Mouse (Mus musculus): ENCODE measurements around the gene Mad2l1bp. TPM values are rescaled to one million over a fixed set of nuclear protein-coding genes. Genes with fewer than 3 reads are reported as not detected.

Mad2l1bp gene
- polyA plus RNA-seq (2014; fragmentation: Nextera tagmentation; extraction: Ambion mirVana) = 28.1 and 30.4 TPM in 2 replicates

DNA sequence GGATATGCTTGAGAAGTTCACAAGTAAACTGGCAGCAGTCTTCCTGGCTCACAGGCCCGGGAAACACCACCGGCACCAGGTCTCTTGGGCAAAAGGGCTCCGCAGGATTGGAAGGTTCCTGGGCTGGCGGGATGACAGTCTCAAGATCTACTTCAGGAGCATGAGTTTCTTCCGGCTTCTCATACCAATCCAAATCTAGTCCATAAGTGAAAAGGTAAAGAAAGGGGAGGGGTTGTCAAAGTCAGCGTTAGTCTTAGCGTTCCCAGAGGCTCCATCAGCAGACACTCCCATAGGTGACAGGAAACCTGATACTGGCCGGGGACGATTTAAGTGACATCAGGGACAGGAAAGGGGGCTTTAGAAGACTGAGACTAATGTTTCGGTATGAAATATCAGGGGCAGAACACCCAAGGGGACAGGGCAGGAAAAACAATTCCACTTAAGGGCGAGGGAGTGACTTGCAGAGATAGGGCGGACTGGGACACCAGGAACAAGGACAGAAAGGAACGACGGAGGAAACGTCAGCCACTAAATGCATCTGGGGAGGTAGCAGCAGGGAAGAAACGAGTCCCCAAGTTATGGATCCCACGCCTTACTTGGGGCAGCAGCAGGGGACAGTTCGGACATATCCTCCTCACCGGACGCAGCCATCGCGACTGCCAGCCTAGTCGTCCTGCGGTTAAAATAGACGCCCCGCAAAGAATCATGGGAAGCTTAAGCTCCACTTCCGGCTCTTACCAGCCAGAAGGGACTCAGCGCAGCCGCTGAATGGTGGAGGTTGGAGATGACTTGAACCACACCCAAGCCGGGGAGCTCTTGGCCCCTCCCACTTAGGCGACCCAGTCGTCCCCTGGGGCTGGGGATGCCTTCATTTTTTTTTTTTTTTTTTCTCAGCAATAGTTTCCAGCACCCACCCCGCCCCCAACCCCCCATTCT is at the start of gene Mad2l1bp:
TSS of gene Mad2l1bp (minus strand) at position 707 of the 936 bp plus-strand sequence.
- 6% methylated on average over 31 of the region's 33 CpGs for WGBS

GRCm38 (mm10) chr17:46203078-46203477 is 49.7 kb upstream of the Mad2l1bp start:
- Histone ChIP-seq H3K4me3 (ENCODE audit: low read depth, low read length) (peak overlapping the region; percentile 73), H3K9me3 (ENCODE audit: control insufficient read depth, low read length) (no peaks in the 10 kb centered on the region), H3K36me3 (ENCODE audit: control insufficient read depth, insufficient read depth, low read length) (peaks cover 47% of the 10 kb centered on the region), H3K4me1 (ENCODE audit: control insufficient read depth, insufficient read depth, low read length) (peaks cover 18% of the 10 kb centered on the region), H3K27ac (replicated peaks; ENCODE audit: low read depth, low read length) (peak overlapping the region; percentile 61), H3K4me2 (ENCODE audit: low read depth, low read length) (peak overlapping the region; percentile 74), H3K9ac (ENCODE audit: low read depth, low read length) (peak overlapping the region; percentile 86), H3K27me3 (replicated peaks; ENCODE audit: control insufficient read depth, insufficient read depth, low read length) (no peaks in the 10 kb centered on the region)
- ATAC-seq (ENCODE audit: low read depth) (no peak; the same call in 1 of the 2 replicates), DNase-seq (ENCODE audit: low spot score) (peak; percentile 2)
- WGBS = under 1% methylated on average over 19 of the region's 20 CpGs

More for the DNA sequence above, at the start of gene Mad2l1bp:
- Histone ChIP-seq H3K9me3 (ENCODE audit: control insufficient read depth, low read length) (no peaks in the 10 kb centered on the region), H3K27ac (replicated peaks; ENCODE audit: low read depth, low read length) (peak within 1 kb of the TSS; percentile 67), H3K9ac (ENCODE audit: low read depth, low read length) (peak within 1 kb of the TSS; percentile 77), H3K4me3 (ENCODE audit: low read depth, low read length) (peak within 1 kb of the TSS; percentile 60), H3K27me3 (replicated peaks; ENCODE audit: control insufficient read depth, insufficient read depth, low read length) (no peaks in the 10 kb centered on the region), H3K4me1 (ENCODE audit: control insufficient read depth, insufficient read depth, low read length) (peaks cover 7% of the 10 kb centered on the region), H3K4me2 (ENCODE audit: low read depth, low read length) (peak within 1 kb of the TSS; percentile 92), H3K36me3 (ENCODE audit: control insufficient read depth, insufficient read depth, low read length) (peaks cover 18% of the 10 kb centered on the region)
- ATAC-seq (ENCODE audit: low read depth) = peak; percentile 92
- peak; percentile 98 for DNase-seq (ENCODE audit: low spot score)

DNA sequence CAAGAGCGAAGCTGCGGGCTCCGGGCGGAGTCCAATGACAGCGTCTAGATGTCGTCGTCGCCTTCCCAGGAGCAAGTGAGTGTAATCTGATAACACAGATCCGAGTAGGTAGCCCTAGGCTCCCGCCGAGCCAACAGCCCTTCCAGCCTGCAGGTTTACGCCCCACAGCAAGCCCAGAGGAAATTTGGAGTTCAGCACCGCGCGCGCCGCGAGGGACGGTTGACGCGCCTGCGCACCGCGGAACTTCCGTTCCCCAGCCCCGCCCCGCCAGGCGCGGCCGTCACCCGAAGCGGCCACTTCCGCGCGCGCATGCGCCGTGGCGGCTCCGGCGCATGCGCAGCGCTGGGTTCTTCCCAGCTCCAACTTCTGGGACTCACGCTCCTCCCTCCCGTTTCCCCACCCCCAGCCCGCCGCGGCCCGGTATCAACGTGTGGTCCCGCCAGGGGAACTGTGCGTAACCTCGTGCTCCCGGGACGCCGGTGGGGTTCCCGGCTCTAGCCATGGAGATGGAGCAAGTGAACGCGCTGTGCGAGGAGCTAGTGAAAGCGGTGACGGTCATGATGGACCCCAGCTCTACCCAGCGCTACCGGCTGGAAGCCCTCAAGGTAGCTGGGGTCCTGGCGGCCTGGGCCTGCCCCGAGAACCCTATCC is 49.2 kb upstream of the Mad2l1bp start, which contains the start of the genes Polh and Xpo5:
TSS of gene Polh (minus strand) at position 225 of the 651 bp plus-strand sequence.
TSS of gene Xpo5 (plus strand) at position 362 of the 651 bp plus-strand sequence.
- H3K4me3 ChIP-seq (ENCODE audit: low read depth, low read length) = peak within 1 kb of the TSS; percentile 73
- H3K27ac ChIP-seq (replicated peaks; ENCODE audit: low read depth, low read length) = peak within 1 kb of the TSS; percentile 74
- under 1% methylated on average over 33 of the region's 66 CpGs for WGBS
- H3K9me3 ChIP-seq (ENCODE audit: control insufficient read depth, low read length) = no peaks in the 10 kb centered on the region
- H3K9ac ChIP-seq (ENCODE audit: low read depth, low read length) = peak within 1 kb of the TSS; percentile 86
- H3K36me3 ChIP-seq (ENCODE audit: control insufficient read depth, insufficient read depth, low read length) = peaks cover 47% of the 10 kb centered on the region
- H3K4me2 ChIP-seq (ENCODE audit: low read depth, low read length) = peak within 1 kb of the TSS; percentile 74
- peaks cover 18% of the 10 kb centered on the region for H3K4me1 ChIP-seq (ENCODE audit: control insufficient read depth, insufficient read depth, low read length)
- ATAC-seq (ENCODE audit: low read depth) (peak; percentile 95), DNase-seq (ENCODE audit: low spot score) (peak; percentile 96)
- no peaks in the 10 kb centered on the region for H3K27me3 ChIP-seq (replicated peaks; ENCODE audit: control insufficient read depth, insufficient read depth, low read length)

DNA sequence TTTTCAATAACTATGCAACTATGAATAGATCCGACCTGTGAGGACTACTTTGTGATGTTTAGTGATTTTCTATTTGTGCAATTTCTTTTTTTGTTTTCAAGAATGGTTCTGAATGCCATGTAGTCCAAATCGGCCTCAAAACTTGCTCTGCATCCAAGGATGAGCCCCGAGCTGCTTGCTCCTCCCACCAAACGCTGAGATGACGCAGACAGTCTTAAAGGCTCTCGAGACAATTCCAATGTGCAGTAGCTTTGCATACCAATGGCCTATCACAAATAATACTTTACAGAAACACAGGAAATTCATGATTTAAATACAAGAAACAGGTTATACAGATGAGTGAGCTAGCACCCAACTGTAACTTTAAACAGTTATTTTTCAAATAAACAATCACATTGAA is 47.8 kb upstream of the Mad2l1bp start:
- Histone ChIP-seq H3K36me3 (ENCODE audit: control insufficient read depth, insufficient read depth, low read length) (peaks cover 47% of the 10 kb centered on the region), H3K9ac (ENCODE audit: low read depth, low read length) (peak overlapping the region; percentile 86), H3K27ac (replicated peaks; ENCODE audit: low read depth, low read length) (no peak overlapping the region), H3K9me3 (ENCODE audit: control insufficient read depth, low read length) (no peaks in the 10 kb centered on the region), H3K27me3 (replicated peaks; ENCODE audit: control insufficient read depth, insufficient read depth, low read length) (no peaks in the 10 kb centered on the region), H3K4me3 (ENCODE audit: low read depth, low read length) (peak overlapping the region; percentile 73), H3K4me1 (ENCODE audit: control insufficient read depth, insufficient read depth, low read length) (peaks cover 18% of the 10 kb centered on the region), H3K4me2 (ENCODE audit: low read depth, low read length) (peak overlapping the region; percentile 74)
- DNase-seq (ENCODE audit: low spot score) (no peak), ATAC-seq (ENCODE audit: low read depth) (no peak)
- 58% methylated on average over 6 of the region's 6 CpGs for WGBS

- no peak overlapping the region for H3K4me3 ChIP-seq (ENCODE audit: low read depth, low read length)
- H3K27ac ChIP-seq (replicated peaks; ENCODE audit: low read depth, low read length) = no peak overlapping the region
- WGBS = 93% methylated on average over 2 of the region's 2 CpGs
Measured at GRCm38 (mm10) chr17:46188829-46189228, 35.5 kb upstream of the Mad2l1bp start.

GRCm38 (mm10) chr17:46182273-46182672 is 28.9 kb upstream of the Mad2l1bp start:
- H3K36me3 ChIP-seq (ENCODE audit: control insufficient read depth, insufficient read depth, low read length) = peaks cover 92% of the 10 kb centered on the region
- no peak overlapping the region for H3K27ac ChIP-seq (replicated peaks; ENCODE audit: low read depth, low read length)
- 87% methylated on average over 4 of the region's 4 CpGs for WGBS
- H3K4me2 ChIP-seq (ENCODE audit: low read depth, low read length) = no peak overlapping the region
- no peaks in the 10 kb centered on the region for H3K4me1 ChIP-seq (ENCODE audit: control insufficient read depth, insufficient read depth, low read length)
- no peaks in the 10 kb centered on the region for H3K27me3 ChIP-seq (replicated peaks; ENCODE audit: control insufficient read depth, insufficient read depth, low read length)
- no peak overlapping the region for H3K4me3 ChIP-seq (ENCODE audit: low read depth, low read length)
- no peaks in the 10 kb centered on the region for H3K9me3 ChIP-seq (ENCODE audit: control insufficient read depth, low read length)
- no peak overlapping the region for H3K9ac ChIP-seq (ENCODE audit: low read depth, low read length)
- no peak for ATAC-seq (ENCODE audit: low read depth)
- DNase-seq (ENCODE audit: low spot score) = no peak

More at GRCm38 (mm10) chr17:46188829-46189228, 35.5 kb upstream of the Mad2l1bp start:
- ATAC-seq (ENCODE audit: low read depth) = no peak
- DNase-seq (ENCODE audit: low spot score) = no peak
- H3K36me3 ChIP-seq (ENCODE audit: control insufficient read depth, insufficient read depth, low read length) = peaks cover 92% of the 10 kb centered on the region
- no peak overlapping the region for H3K9ac ChIP-seq (ENCODE audit: low read depth, low read length)
- H3K27me3 ChIP-seq (replicated peaks; ENCODE audit: control insufficient read depth, insufficient read depth, low read length) = no peaks in the 10 kb centered on the region
- H3K4me1 ChIP-seq (ENCODE audit: control insufficient read depth, insufficient read depth, low read length) = no peaks in the 10 kb centered on the region
- no peaks in the 10 kb centered on the region for H3K9me3 ChIP-seq (ENCODE audit: control insufficient read depth, low read length)
- H3K4me2 ChIP-seq (ENCODE audit: low read depth, low read length) = no peak overlapping the region

DNA sequence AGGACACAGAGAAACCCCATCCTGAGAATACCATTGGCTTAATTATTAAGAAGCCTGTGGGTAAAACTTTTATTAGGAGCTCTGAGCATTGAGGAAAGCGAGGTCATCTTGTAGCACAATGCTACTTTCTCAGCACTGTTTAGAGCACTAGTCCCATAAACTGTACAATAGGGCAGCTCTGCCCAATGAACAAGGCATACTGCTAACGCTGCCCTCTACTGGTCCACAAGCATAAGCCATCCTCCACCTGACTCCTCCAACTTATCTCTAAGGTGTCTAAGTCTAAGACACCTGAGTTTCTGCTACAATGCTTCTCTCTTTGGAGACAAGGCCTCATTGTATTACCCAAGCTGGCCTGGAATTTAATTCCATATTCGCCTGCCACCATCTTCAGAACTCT is 17.2 kb upstream of the Mad2l1bp start:
- no peak overlapping the region for H3K9ac ChIP-seq (ENCODE audit: low read depth, low read length)
- WGBS = 77% methylated on average over 3 of the region's 3 CpGs
- ATAC-seq (ENCODE audit: low read depth) (no peak), DNase-seq (ENCODE audit: low spot score) (peak; percentile 56)
- H3K27me3 ChIP-seq (replicated peaks; ENCODE audit: control insufficient read depth, insufficient read depth, low read length) = no peaks in the 10 kb centered on the region
- H3K9me3 ChIP-seq (ENCODE audit: control insufficient read depth, low read length) = no peaks in the 10 kb centered on the region
- H3K4me2 ChIP-seq (ENCODE audit: low read depth, low read length) = no peak overlapping the region
- no peak overlapping the region for H3K27ac ChIP-seq (replicated peaks; ENCODE audit: low read depth, low read length)
- H3K36me3 ChIP-seq (ENCODE audit: control insufficient read depth, insufficient read depth, low read length) = peaks cover 92% of the 10 kb centered on the region
- no peak overlapping the region for H3K4me3 ChIP-seq (ENCODE audit: low read depth, low read length)
- H3K4me1 ChIP-seq (ENCODE audit: control insufficient read depth, insufficient read depth, low read length) = no peaks in the 10 kb centered on the region

DNA sequence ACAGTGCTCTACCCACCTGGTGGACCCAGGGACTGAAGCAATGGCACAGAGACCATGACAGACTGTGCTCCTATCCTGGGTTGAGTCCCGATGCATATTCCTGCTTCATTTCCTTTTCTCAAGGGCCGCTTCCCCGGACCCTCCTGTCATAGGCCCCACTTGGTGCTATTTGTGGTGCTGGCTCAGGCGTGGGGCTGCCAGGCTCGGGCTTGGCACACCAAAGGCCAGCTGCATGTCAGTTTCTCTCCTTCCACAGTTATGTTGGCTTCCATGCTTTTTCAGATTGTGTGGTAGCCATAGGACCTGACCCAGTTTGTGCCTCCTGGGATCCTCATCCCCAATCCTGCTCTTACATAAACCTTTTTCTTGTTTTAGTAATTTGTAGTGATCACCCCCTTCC is 15.4 kb upstream of the Mad2l1bp start:
- ATAC-seq (ENCODE audit: low read depth) = no peak
- H3K27me3 ChIP-seq (replicated peaks; ENCODE audit: control insufficient read depth, insufficient read depth, low read length) = no peaks in the 10 kb centered on the region

More for the DNA sequence above, 15.4 kb upstream of the Mad2l1bp start:
- 93% methylated on average over 5 of the region's 5 CpGs for WGBS
- Histone ChIP-seq H3K9ac (ENCODE audit: low read depth, low read length) (no peak overlapping the region), H3K27ac (replicated peaks; ENCODE audit: low read depth, low read length) (no peak overlapping the region), H3K9me3 (ENCODE audit: control insufficient read depth, low read length) (no peaks in the 10 kb centered on the region), H3K4me2 (ENCODE audit: low read depth, low read length) (no peak overlapping the region), H3K36me3 (ENCODE audit: control insufficient read depth, insufficient read depth, low read length) (peaks cover 97% of the 10 kb centered on the region), H3K4me3 (ENCODE audit: low read depth, low read length) (no peak overlapping the region), H3K4me1 (ENCODE audit: control insufficient read depth, insufficient read depth, low read length) (no peaks in the 10 kb centered on the region)
- DNase-seq (ENCODE audit: low spot score) = no peak
